Mouse (Mus musculus) erythroblast, adult 5-6 weeks (primary cell): ENCODE measurements around the gene Stxbp1. TPM values are rescaled to one million over a fixed set of nuclear protein-coding genes. Genes with fewer than 3 reads are reported as not detected.
A peak's percentile ranks its signal among the peaks of the same experiment; 100 is the strongest.

ENCODE experiments used
- ATAC-seq: replicated peaks from 2 replicates; pipeline ENCODE4 v1.8.0; 2016; ENCODE audit warnings: moderate number of reproducible peaks, mild to moderate bottlenecking, moderate TSS enrichment, inconsistent platforms; ENCODE audit not compliant: poor library complexity, low FRiP score, severe bottlenecking
- total RNA-seq, 2 experiments: library from RNA; stranded (forward) in 1 of 2; stranded (reverse) in 1 of 2; fragments of 150-400 nt in 1 of 2; fragments of 200-764, 138-1000 nt in 1 of 2; gene quantifications; 2 replicates each; pipeline versions ENCODE4 v1.2.3 to v1.2.4; 2015 to 2017; ENCODE audit warnings: low replicate concordance in 2 of 2

Gene Stxbp1
- total RNA-seq, 2 experiments from 2014 or later: 0.34 to 0.96 TPM

- no peak for ATAC-seq
These were observed 4.5 kb downstream of the Stxbp1 start for GRCm38 (mm10) chr2:32842558-32842957.

GRCm38 (mm10) chr2:32841099-32841498, 5.9 kb downstream of the Stxbp1 start:
- ATAC-seq: no peak

- no peak for ATAC-seq
These were observed 7.8 kb downstream of the Stxbp1 start for GRCm38 (mm10) chr2:32839261-32839660.

GRCm38 (mm10) chr2:32838147-32838884, 8.7 kb downstream of the Stxbp1 start:
- no peak for ATAC-seq

- ATAC-seq: no peak
These were observed 11.5 kb downstream of the Stxbp1 start for GRCm38 (mm10) chr2:32835588-32835987.

- no peak for ATAC-seq
These were observed 12.5 kb downstream of the Stxbp1 start for GRCm38 (mm10) chr2:32834496-32834895.

GRCm38 (mm10) chr2:32828979-32829676, 17.9 kb downstream of the Stxbp1 start:
- ATAC-seq: no peak

GRCm38 (mm10) chr2:32825796-32826195, 21.2 kb downstream of the Stxbp1 start:
- no peak for ATAC-seq

GRCm38 (mm10) chr2:32824778-32825177, 22.3 kb downstream of the Stxbp1 start:
- ATAC-seq: no peak

GRCm38 (mm10) chr2:32824181-32824580, 22.9 kb downstream of the Stxbp1 start:
- no peak for ATAC-seq

- no peak for ATAC-seq
These were observed 23.4 kb downstream of the Stxbp1 start for GRCm38 (mm10) chr2:32823579-32824154.

GRCm38 (mm10) chr2:32823153-32823552, 23.9 kb downstream of the Stxbp1 start:
- ATAC-seq: no peak

GRCm38 (mm10) chr2:32822643-32823042, 24.4 kb downstream of the Stxbp1 start:
- no peak for ATAC-seq

- ATAC-seq: peak; percentile 62
These were observed 25.8 kb downstream of the Stxbp1 start for GRCm38 (mm10) chr2:32821041-32821802.

- ATAC-seq: no peak
These were observed 28.8 kb downstream of the Stxbp1 start for GRCm38 (mm10) chr2:32818208-32818607.

- no peak for ATAC-seq
These were observed 29.5 kb downstream of the Stxbp1 start for GRCm38 (mm10) chr2:32817589-32817988.

- ATAC-seq: no peak
These were observed 30.0 kb downstream of the Stxbp1 start for GRCm38 (mm10) chr2:32816946-32817581.

- ATAC-seq: no peak
These were observed 30.5 kb downstream of the Stxbp1 start for GRCm38 (mm10) chr2:32816497-32816896.

GRCm38 (mm10) chr2:32811959-32812358, 35.1 kb downstream of the Stxbp1 start:
- no peak for ATAC-seq
